Mouse (Mus musculus) brain, embryonic 18.5 days (tissue): ENCODE measurements around the gene Tmem186.

Experiments
- DNase-seq: peaks from one replicate; pipeline ENCODE4 v3.0.0-alpha.2; 2012; ENCODE audit warnings: low read depth, low spot score

The Tmem186 gene

GRCm38 (mm10) chr16:8613039-8613438 lies 24.5 kb downstream of the Tmem186 start:
- no peak for DNase-seq

DNA sequence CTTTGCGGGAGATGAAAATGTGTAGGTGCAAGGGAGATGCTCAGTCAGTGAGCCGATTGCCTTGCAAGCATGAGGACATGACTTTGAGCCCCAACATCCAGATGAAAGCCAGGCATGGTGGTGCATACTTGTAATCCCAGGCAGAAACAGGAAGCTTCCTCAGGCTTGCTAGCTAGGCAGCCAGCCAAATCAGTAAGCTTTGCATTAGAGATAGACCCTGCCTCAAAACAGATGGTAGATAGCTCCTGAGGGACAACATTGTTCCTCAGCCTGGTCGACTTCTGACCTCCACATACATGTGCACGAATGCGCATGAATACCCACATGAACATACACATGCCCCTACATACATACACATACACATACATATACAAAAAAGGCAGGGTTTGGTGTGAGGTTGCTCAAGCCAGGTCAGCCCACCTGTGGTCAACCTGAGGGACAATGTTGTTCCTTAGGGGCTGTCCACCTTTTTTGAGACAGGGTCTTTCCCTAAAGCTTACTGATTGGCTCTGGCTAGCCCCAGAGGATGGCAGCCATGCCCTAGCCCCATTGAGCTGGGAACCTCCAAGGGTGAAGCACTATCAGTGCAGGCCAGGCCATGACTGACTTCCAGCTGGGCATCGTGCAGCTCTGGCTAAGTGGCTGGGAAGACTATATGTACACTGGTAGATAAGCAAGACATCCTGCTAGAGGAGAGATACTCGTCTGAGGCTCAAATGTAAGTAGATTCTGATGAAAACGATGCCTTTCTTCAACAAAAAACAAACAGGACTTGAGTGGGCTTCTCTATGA lies 25.1 kb downstream of the Tmem186 start:
- no peak for DNase-seq

GRCm38 (mm10) chr16:8610397-8610796 lies 27.1 kb downstream of the Tmem186 start:
- no peak for DNase-seq

DNA sequence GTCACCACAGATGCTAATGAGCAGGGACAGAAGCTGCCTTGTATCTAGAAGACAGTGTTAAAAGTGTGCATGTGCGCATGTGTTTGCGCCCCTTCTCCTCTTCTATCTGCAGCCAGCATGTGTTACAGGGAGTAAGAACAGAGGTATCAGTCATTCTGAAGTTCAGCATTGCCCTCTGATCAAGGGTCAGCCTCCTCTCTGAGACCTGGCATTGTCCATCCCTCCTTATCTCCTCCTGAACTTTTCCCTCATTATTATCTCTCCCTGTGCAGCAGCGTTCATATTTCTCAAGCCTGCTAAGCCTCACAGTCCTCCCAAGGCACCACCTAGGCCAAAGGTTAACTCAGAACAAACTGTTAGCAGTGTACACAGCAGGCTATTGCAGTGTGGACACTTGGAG lies 33.7 kb downstream of the Tmem186 start:
- no peak for DNase-seq

GRCm38 (mm10) chr16:8597516-8597915 lies 40.0 kb downstream of the Tmem186 start:
- DNase-seq, result no peak

DNA sequence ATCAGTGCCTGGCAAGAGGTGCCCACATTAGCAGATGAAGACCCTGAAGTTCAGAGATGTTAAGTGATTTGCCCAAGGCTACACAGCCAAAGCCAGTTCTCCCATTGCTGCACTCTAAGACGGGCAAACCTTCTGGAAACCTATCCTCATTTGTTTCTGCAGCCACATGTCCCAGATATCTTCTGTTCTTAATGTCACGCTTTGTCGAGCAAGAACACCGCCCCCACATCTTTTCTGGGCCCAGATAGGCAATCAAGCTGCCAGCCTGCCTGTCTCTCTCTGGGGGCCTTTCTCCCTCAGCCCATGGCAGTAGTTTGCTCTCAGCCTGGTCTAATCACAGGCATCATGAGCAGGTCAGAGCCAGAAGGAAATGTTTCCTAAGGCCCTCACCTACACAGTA lies 41.2 kb downstream of the Tmem186 start:
- no peak for DNase-seq

- peak; percentile 46 for DNase-seq
These were observed 42.1 kb downstream of the Tmem186 start for GRCm38 (mm10) chr16:8595411-8595810.

GRCm38 (mm10) chr16:8585056-8585455 lies 52.5 kb downstream of the Tmem186 start:
- no peak for DNase-seq

- DNase-seq, result no peak
These were observed 53.3 kb downstream of the Tmem186 start for GRCm38 (mm10) chr16:8584248-8584647.
